Mouse (Mus musculus): ENCODE data around the gene Fam228b. TPM values are rescaled to one million over a fixed set of nuclear protein-coding genes. Genes with fewer than 3 reads are reported as not detected.

Fam228b gene
- polyA plus RNA-seq, 1 experiment from 2014 or later, result 5.6 TPM

GRCm38 (mm10) chr12:4738031-4738576, 31.0 kb downstream of the Fam228b start, which contains the start of gene Fam228a:
Fam228a (minus strand) TSS chr12:4738430.
- no peak for ATAC-seq (ENCODE audit: low FRiP score, low read depth)
- WGBS, result 94% methylated on average over 18 of the region's 18 CpGs

DNA sequence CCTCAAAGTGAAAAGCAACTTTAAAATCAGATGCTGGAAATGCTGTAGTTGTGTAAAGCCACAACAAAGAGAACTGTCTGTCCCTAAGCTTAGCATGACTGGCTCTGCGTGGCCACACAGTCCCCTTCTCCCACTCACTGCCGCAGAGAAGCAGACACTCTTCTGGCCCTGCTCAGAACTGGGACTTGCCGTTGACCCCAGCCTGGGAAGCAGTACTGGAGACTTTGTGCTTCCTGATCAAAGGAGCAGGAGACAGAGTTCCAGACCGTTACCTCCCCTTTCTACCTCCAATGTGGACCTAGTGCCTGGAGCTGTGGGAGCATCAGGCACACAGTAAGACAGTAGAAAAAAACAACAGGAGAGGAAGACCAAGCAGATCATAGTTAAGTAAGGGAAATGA, 36.7 kb downstream of the Fam228b start:
- no peaks in the 10 kb centered on the region for H3K4me1 ChIP-seq
- H3K27ac ChIP-seq, result no peak overlapping the region
- H3K4me3 ChIP-seq, result no peak overlapping the region
- no peaks in the 10 kb centered on the region for H3K9me3 ChIP-seq
- H3K36me3 ChIP-seq, result no peaks in the 10 kb centered on the region
- no peak for ATAC-seq (ENCODE audit: low FRiP score, low read depth)
- H3K9ac ChIP-seq, result no peak overlapping the region
- no peaks in the 10 kb centered on the region for H3K27me3 ChIP-seq
- WGBS, result 48% methylated on average over 4 of the region's 4 CpGs
- H3K4me2 ChIP-seq (replicated peaks), result no peak overlapping the region

More at GRCm38 (mm10) chr12:4738031-4738576, 31.0 kb downstream of the Fam228b start, which contains the start of gene Fam228a:
- Histone ChIP-seq H3K27me3 (no peaks in the 10 kb centered on the region), H3K9me3 (no peaks in the 10 kb centered on the region), H3K36me3 (no peaks in the 10 kb centered on the region), H3K4me2 (replicated peaks) (no peak within 1 kb of the TSS), H3K9ac (no peak within 1 kb of the TSS), H3K4me1 (no peaks in the 10 kb centered on the region), H3K27ac (no peak within 1 kb of the TSS), H3K4me3 (no peak within 1 kb of the TSS)

- Histone ChIP-seq H3K9me3 (no peaks in the 10 kb centered on the region), H3K4me3 (no peak overlapping the region), H3K9ac (no peak overlapping the region), H3K4me1 (no peaks in the 10 kb centered on the region), H3K36me3 (no peaks in the 10 kb centered on the region), H3K27ac (no peak overlapping the region), H3K27me3 (no peaks in the 10 kb centered on the region), H3K4me2 (replicated peaks) (no peak overlapping the region)
- ATAC-seq (ENCODE audit: low FRiP score, low read depth), result no peak
- 74% methylated on average over 4 of the region's 4 CpGs for WGBS
Measured at GRCm38 (mm10) chr12:4731629-4732028, 37.4 kb downstream of the Fam228b start.

DNA sequence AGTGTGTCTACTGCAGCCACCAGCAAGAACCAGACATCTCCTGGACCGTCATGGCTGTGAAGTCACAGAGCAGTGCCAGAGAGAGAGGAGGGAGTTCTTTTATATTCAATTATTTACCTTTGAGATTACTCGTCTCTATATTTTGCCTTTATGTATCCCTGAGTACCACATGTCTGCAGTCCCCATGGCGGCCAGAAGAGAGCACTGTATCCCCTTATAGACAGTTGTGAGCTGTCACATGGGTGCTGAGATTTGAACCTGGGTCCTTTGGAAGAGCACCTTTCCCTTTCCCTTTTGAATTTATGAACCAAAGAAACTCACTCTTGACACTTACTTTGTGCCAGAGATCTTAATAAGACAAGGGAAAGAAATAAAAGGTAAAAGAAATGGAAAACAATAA, 39.9 kb downstream of the Fam228b start:
- Histone ChIP-seq H3K4me1 (no peaks in the 10 kb centered on the region), H3K4me2 (replicated peaks) (no peak overlapping the region), H3K27ac (no peak overlapping the region), H3K36me3 (no peaks in the 10 kb centered on the region), H3K4me3 (no peak overlapping the region), H3K9ac (no peak overlapping the region), H3K9me3 (no peaks in the 10 kb centered on the region), H3K27me3 (no peaks in the 10 kb centered on the region)
- no peak for ATAC-seq (ENCODE audit: low FRiP score, low read depth)
- 87% methylated on average over 3 of the region's 3 CpGs for WGBS

- Histone ChIP-seq H3K27me3 (no peaks in the 10 kb centered on the region), H3K4me2 (replicated peaks) (no peak overlapping the region), H3K27ac (no peak overlapping the region), H3K4me1 (0 out of 2 replicates have a peak, but pooled peaks cover 4% of the 10 kb centered on the region), H3K9ac (no peak overlapping the region), H3K9me3 (no peaks in the 10 kb centered on the region), H3K36me3 (0 out of 2 replicates have a peak, but pooled peaks cover under 1% of the 10 kb centered on the region), H3K4me3 (no peak overlapping the region)
- WGBS, result 74% methylated on average over 17 of the region's 17 CpGs
- no peak for ATAC-seq (ENCODE audit: low FRiP score, low read depth)
Measured at GRCm38 (mm10) chr12:4719762-4720754, 49.0 kb downstream of the Fam228b start.

DNA sequence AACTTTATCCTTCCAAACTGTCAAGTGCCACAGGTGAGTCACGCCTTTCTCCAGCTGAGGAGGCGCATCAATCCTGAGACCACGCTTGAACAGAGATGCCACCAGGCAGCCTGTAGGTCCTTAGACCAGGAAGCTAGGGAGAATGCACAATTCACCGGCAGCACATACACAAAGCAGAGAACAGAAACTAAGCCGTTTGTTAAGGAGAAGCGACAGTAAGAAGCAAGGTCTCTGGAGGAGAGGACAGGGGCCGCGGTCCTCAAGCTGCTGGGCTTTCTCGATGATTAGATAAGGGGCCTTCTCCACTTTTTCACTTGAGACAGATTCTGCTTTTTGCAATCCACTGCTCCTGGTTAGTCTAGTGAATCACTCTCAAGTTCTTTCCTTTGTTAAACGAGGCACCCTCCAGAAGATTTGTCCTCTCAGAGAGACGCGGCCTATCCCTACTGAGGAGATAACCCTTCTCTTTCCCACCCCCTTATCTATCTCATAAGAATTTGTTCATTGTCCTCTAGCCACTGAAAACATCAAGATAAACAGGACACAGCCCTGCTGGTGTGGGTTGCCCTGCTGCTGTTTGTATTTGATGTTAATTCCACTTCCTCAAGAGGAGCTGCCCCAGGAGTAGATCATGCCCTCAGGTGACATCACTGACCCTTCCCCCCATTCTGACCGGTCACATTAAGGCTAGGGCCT, 49.9 kb downstream of the Fam228b start:
- no peak for ATAC-seq (ENCODE audit: low FRiP score, low read depth)
- Histone ChIP-seq H3K4me2 (replicated peaks) (no peak overlapping the region), H3K27me3 (no peaks in the 10 kb centered on the region), H3K27ac (no peak overlapping the region), H3K9me3 (no peaks in the 10 kb centered on the region), H3K9ac (no peak overlapping the region), H3K36me3 (peaks cover 7% of the 10 kb centered on the region; the same call in 1 of the 2 replicates), H3K4me3 (no peak overlapping the region), H3K4me1 (0 out of 2 replicates have a peak, but pooled peaks cover 4% of the 10 kb centered on the region)
- WGBS, result 85% methylated on average over 13 of the region's 13 CpGs

DNA sequence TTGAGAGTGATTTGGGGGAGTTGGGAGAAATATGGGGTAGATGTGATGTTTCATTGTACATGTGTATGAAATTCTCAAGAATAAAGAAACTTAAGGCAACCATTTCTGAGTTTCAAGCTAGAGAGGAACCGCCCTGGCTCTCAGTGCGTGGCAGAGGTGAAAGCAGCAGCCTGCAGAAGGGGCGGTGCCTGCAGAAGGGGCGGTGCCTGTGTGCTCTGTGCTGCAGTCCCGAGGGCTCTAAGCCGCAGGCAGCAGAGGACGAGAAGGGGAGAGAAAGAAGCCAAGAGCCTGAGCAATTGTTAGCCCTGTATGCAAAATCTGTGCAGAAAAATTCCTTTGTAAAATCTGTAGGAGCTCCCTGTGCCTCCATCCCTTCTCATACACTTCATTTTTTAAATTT, 51.6 kb downstream of the Fam228b start:
- WGBS, result 5% methylated on average over 7 of the region's 7 CpGs
- Histone ChIP-seq H3K27me3 (no peaks in the 10 kb centered on the region), H3K27ac (no peak overlapping the region), H3K9me3 (no peaks in the 10 kb centered on the region), H3K9ac (no peak overlapping the region), H3K4me1 (0 out of 2 replicates have a peak, but pooled peaks cover 4% of the 10 kb centered on the region), H3K36me3 (peaks cover 17% of the 10 kb centered on the region), H3K4me2 (replicated peaks) (no peak overlapping the region), H3K4me3 (no peak overlapping the region)
- ATAC-seq (ENCODE audit: low FRiP score, low read depth), result peak; percentile 71; the same call in 1 of the 2 replicates

DNA sequence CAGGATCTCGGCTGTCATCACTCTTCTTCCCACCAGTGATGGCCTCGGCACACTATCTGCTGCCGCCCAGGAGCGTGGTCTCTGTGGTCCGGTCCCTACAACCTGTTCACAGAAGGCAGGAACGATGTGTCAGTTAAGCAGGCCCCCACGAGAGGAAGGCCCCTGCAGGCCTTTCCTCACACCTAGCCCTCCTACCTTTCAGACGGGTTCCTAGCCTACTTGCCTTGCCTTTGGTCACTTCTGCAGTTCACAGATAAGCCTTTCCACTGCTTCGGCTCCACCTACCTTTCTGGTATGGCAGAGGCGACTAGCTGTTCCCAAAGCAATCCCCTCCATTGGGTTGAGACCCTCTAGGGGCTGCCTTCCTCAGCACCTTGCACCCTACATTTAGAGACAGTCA, 53.5 kb downstream of the Fam228b start:
- no peak overlapping the region for H3K27ac ChIP-seq
- no peak for ATAC-seq (ENCODE audit: low FRiP score, low read depth)
- 82% methylated on average over 10 of the region's 10 CpGs for WGBS

DNA sequence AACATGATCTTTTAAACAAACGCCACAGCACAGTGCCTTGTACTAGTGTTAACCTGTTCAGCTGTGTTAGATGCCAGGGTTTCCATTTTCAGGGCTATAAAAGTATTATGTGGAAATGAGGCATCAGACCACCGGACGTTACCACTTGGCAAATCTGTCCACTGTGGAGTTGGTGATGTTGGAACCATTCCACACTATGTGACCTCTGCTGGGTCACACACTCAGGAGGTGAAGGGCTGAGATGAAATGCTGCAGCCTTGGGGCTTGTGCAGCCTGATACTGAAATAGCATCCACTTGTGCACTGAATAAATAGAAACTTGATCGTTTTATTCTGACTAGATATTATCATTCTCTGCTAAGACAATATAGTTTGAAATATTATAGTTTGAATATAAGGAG, 55.7 kb downstream of the Fam228b start:
- Histone ChIP-seq H3K27ac (no peak overlapping the region), H3K4me3 (no peak overlapping the region), H3K9ac (no peak overlapping the region), H3K36me3 (peaks cover 47% of the 10 kb centered on the region), H3K9me3 (no peaks in the 10 kb centered on the region), H3K4me2 (replicated peaks) (no peak overlapping the region), H3K27me3 (no peaks in the 10 kb centered on the region), H3K4me1 (0 out of 2 replicates have a peak, but pooled peaks cover 4% of the 10 kb centered on the region)
- WGBS, result 64% methylated on average over 4 of the region's 4 CpGs
- no peak for ATAC-seq (ENCODE audit: low FRiP score, low read depth)

More for the DNA sequence above, 53.5 kb downstream of the Fam228b start:
- H3K4me2 ChIP-seq (replicated peaks), result no peak overlapping the region
- H3K9me3 ChIP-seq, result no peaks in the 10 kb centered on the region
- H3K9ac ChIP-seq, result no peak overlapping the region
- peaks cover 26% of the 10 kb centered on the region for H3K36me3 ChIP-seq
- no peaks in the 10 kb centered on the region for H3K27me3 ChIP-seq
- 0 out of 2 replicates have a peak, but pooled peaks cover 4% of the 10 kb centered on the region for H3K4me1 ChIP-seq
- H3K4me3 ChIP-seq, result no peak overlapping the region

- WGBS, result 82% methylated on average over 7 of the region's 7 CpGs
Measured at GRCm38 (mm10) chr12:4709926-4710325, 59.1 kb downstream of the Fam228b start.

GRCm38 (mm10) chr12:4708881-4709604, 60.0 kb downstream of the Fam228b start:
- Histone ChIP-seq H3K4me3 (no peak overlapping the region), H3K27me3 (no peaks in the 10 kb centered on the region), H3K4me2 (replicated peaks) (no peak overlapping the region), H3K27ac (no peak overlapping the region), H3K36me3 (peaks cover 51% of the 10 kb centered on the region), H3K4me1 (no peaks in the 10 kb centered on the region), H3K9ac (no peak overlapping the region), H3K9me3 (no peaks in the 10 kb centered on the region)
- 81% methylated on average over 8 of the region's 8 CpGs for WGBS
- ATAC-seq (ENCODE audit: low FRiP score, low read depth), result peak; percentile 57; the same call in 1 of the 2 replicates

More at GRCm38 (mm10) chr12:4709926-4710325, 59.1 kb downstream of the Fam228b start:
- no peak overlapping the region for H3K9ac ChIP-seq
- H3K9me3 ChIP-seq, result no peaks in the 10 kb centered on the region
- H3K4me1 ChIP-seq, result no peaks in the 10 kb centered on the region
- no peak overlapping the region for H3K4me3 ChIP-seq
- H3K4me2 ChIP-seq (replicated peaks), result no peak overlapping the region
- no peaks in the 10 kb centered on the region for H3K27me3 ChIP-seq
- no peak overlapping the region for H3K27ac ChIP-seq
- peaks cover 57% of the 10 kb centered on the region for H3K36me3 ChIP-seq
- ATAC-seq (ENCODE audit: low FRiP score, low read depth), result no peak

All from limb, embryonic 13.5 days (tissue).